Mouse (Mus musculus) spleen, adult 2 months (tissue): ENCODE results near the gene Tbkbp1.

Experiments used
- CTCF ChIP-seq: fragments of 200-500 bp; IDR thresholded peaks from 2 replicates; pipeline ENCODE4 v1.5.1; 2011; ENCODE audit warnings: mild to moderate bottlenecking, inconsistent platforms; ENCODE audit not compliant: insufficient read depth, insufficient read length, insufficient replicate concordance; ENCODE audit errors: extremely low read depth
- POLR2A ChIP-seq: fragments of 200-500 bp; IDR thresholded peaks from 2 replicates; pipeline ENCODE4 v1.6.1; 2011; ENCODE audit warnings: low read depth, low read length, inconsistent platforms

DNA sequence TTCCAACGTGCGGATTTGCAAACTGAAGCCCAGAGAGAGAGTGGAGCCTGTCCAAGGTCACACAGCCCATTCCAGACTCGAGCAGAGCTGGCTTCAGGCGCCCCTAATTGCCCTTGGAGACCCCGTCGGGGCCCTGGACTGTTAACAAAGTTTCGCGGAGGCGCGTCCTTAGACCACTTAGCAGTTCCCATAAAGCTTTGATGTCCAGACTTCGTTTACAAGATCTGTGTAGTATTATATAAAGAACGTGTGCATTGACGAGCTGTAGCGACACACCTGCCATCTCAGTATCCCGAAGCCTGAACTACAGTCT is 37.3 kb upstream of the Tbkbp1 start:
- TF ChIP-seq POLR2A (no peak; the same call in 1 of the 2 replicates), CTCF (no peak)
